Mouse (Mus musculus): Measurements from ENCODE around the gene Rps6. TPM values are rescaled to one million over a fixed set of nuclear protein-coding genes. Genes with fewer than 3 reads are reported as not detected.

Gene Rps6
- total RNA-seq (2021): 751 and 795 TPM in 2 replicates
- long read RNA-seq, transcript Rps6-201 (5 exons, 878 nt): major isoform, 213 of 240 reads
- long read RNA-seq, transcript Rps6-204 (4 exons, 1,128 nt): minor isoform, 12 of 240 reads
- long read RNA-seq, partial matches to known transcripts: 8 of 240 reads
- long read RNA-seq, other reads (novel, unspliced or antisense): 6 of 240 reads

GRCm38 (mm10) chr4:86857113-86858069 is at the start of gene Rps6:
Gene Rps6 (minus strand): TSS chr4:86857412.
- peak; percentile 94 for DNase-seq

- DNase-seq: no peak
These were observed 48.7 kb upstream of the Rps6 start for GRCm38 (mm10) chr4:86905869-86906268.

- no peak for DNase-seq
These were observed 47.8 kb upstream of the Rps6 start for GRCm38 (mm10) chr4:86904969-86905368.

GRCm38 (mm10) chr4:86902351-86902750 is 45.1 kb upstream of the Rps6 start:
- no peak for DNase-seq

GRCm38 (mm10) chr4:86898791-86899474 is 41.7 kb upstream of the Rps6 start:
- peak; percentile 29 for DNase-seq

GRCm38 (mm10) chr4:86897411-86897810 is 40.2 kb upstream of the Rps6 start:
- DNase-seq: peak; percentile 40

- no peak for DNase-seq
These were observed 30.7 kb upstream of the Rps6 start for GRCm38 (mm10) chr4:86887879-86888278.

GRCm38 (mm10) chr4:86886160-86886878 is 29.1 kb upstream of the Rps6 start:
- peak; percentile 58 for DNase-seq

- DNase-seq: peak; percentile 9
These were observed 28.6 kb upstream of the Rps6 start for GRCm38 (mm10) chr4:86885790-86886159.

GRCm38 (mm10) chr4:86884945-86885344 is 27.7 kb upstream of the Rps6 start:
- DNase-seq: peak; percentile 55

GRCm38 (mm10) chr4:86882413-86882812 is 25.2 kb upstream of the Rps6 start:
- DNase-seq: no peak

GRCm38 (mm10) chr4:86881178-86881577 is 24.0 kb upstream of the Rps6 start:
- no peak for DNase-seq

GRCm38 (mm10) chr4:86879477-86879876 is 22.3 kb upstream of the Rps6 start:
- no peak for DNase-seq

- DNase-seq: peak; percentile 98
These were observed 17.1 kb upstream of the Rps6 start, which contains the start of gene Acer2 for GRCm38 (mm10) chr4:86874146-86874847. Gene Acer2 (plus strand): TSS chr4:86874396.

GRCm38 (mm10) chr4:86873072-86873471 is 15.9 kb upstream of the Rps6 start:
- no peak for DNase-seq

GRCm38 (mm10) chr4:86871988-86872387 is 14.8 kb upstream of the Rps6 start:
- no peak for DNase-seq

- DNase-seq: no peak
These were observed 6.9 kb upstream of the Rps6 start for GRCm38 (mm10) chr4:86864087-86864486.

- no peak for DNase-seq
These were observed 843 bp upstream of the Rps6 start for GRCm38 (mm10) chr4:86858070-86858440.

GRCm38 (mm10) chr4:86856304-86857112 is 704 bp downstream of the Rps6 start:
- DNase-seq: no peak

GRCm38 (mm10) chr4:86852813-86853590 is 4.2 kb downstream of the Rps6 start:
- DNase-seq: no peak
